Mouse (Mus musculus): ENCODE results near the gene Babam2. TPM values are rescaled to one million over a fixed set of nuclear protein-coding genes. Genes with fewer than 3 reads are reported as not detected.
A peak's percentile ranks its signal among the peaks of the same experiment; 100 is the strongest.

The Babam2 gene
- polyA plus RNA-seq, 1 experiment from 2014 or later: 50.6 TPM

DNA sequence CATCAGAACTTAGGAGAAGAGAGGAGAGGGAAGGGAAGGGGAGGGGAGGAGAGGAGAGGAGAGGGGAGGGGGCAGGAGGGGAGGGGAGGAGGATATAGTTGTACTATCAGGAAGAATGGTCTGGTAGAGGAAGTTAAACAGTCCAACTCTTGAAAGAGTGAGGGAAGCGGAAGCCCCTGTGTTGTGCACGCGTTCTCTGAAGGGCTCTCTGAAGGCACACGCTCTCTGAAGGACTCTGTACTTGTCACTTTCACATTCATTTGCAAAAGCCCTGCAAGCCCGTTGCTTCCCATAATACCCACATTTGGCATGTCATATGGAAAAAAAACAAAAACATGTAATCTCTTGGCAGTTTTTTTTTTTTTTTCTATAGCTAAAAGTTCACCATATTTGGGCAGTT, 190.1 kb downstream of the Babam2 start:
- no peak overlapping the region for H3K4me2 ChIP-seq (replicated peaks)

DNA sequence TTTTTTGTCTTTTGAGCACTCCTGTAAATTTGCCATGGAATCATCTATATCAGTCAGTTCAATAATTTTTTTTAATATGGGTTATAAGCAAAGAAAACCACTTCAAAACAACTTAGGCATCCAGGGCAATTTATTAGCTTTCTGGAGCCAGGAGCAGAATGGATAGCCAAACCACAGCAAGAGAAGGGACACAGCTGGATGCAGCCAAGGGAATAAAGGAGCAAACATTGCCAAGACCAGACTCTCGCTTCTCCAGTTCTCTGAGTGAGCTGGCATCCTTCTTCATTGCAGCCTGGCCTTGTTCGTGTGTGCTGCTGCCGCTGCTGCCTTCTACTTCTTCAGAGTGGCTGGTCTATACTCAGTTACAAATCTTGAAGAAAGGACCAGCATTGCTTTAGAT, 190.9 kb downstream of the Babam2 start:
- no peak for ATAC-seq (ENCODE audit: insufficient number of reproducible peaks, low FRiP score, low TSS enrichment, low read depth)
- H3K9me3 ChIP-seq (replicated peaks): no peaks in the 10 kb centered on the region
- peak overlapping the region; percentile 84 for H3K27ac ChIP-seq (replicated peaks)
- WGBS: 58% methylated on average over 3 of the region's 3 CpGs
- H3K4me1 ChIP-seq: peaks cover 33% of the 10 kb centered on the region
- H3K27me3 ChIP-seq: no peaks in the 10 kb centered on the region
- no peak overlapping the region for H3K4me3 ChIP-seq (replicated peaks)
- H3K4me2 ChIP-seq (replicated peaks): no peak overlapping the region
- H3K9ac ChIP-seq: no peak overlapping the region
- no peaks in the 10 kb centered on the region for H3K36me3 ChIP-seq

More for the DNA sequence above, 190.1 kb downstream of the Babam2 start:
- Histone ChIP-seq H3K27ac (replicated peaks) (peak overlapping the region; percentile 84), H3K4me1 (peaks cover 33% of the 10 kb centered on the region), H3K4me3 (replicated peaks) (no peak overlapping the region), H3K9me3 (replicated peaks) (no peaks in the 10 kb centered on the region), H3K36me3 (no peaks in the 10 kb centered on the region), H3K9ac (no peak overlapping the region), H3K27me3 (no peaks in the 10 kb centered on the region)
- ATAC-seq (ENCODE audit: insufficient number of reproducible peaks, low FRiP score, low TSS enrichment, low read depth): peak; percentile 57; the same call in 1 of the 2 replicates
- 46% methylated on average over 5 of the region's 5 CpGs for WGBS

DNA sequence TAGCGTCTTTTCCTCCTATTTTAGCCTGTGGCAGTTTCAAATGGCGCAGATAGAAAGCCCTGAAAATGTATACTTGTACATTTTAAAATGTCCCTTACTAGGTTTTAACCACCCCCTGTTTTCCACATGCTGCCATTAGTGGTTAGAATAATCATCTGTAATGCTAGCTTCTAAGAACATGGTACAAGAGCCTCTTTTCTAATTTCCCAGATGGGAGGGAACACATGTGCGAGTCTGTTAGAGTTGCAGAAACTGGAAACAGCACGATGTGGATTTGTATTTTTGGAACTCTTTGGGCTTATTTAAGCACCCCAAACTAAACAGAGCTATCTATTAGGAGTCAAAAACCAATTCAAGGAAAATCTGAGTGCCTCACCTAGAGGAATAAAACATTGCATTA, 195.1 kb downstream of the Babam2 start:
- 36% methylated on average over 4 of the region's 4 CpGs for WGBS

DNA sequence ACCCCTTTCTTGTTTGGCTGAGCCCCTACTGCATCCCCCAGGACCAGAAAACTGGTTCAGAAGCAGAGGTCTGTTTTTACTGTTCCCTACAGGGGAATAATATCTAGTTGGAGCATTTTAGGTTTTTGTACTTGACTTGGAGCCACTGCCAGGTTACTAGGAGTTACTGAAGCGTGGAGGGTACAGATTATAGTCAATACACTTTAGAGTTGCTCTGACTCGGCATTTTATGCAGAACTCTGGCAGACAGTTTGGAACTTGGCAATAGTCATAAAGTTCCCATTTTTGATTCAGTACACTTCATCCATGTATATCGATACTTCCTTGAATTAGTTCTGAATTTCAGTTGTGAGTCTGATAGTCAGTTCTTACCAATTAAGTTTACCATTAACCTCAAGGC, 202.4 kb downstream of the Babam2 start:
- H3K4me2 ChIP-seq (replicated peaks): no peak overlapping the region

More for the DNA sequence above, 195.1 kb downstream of the Babam2 start:
- Histone ChIP-seq H3K27me3 (no peaks in the 10 kb centered on the region), H3K9ac (no peak overlapping the region), H3K36me3 (no peaks in the 10 kb centered on the region), H3K9me3 (replicated peaks) (no peaks in the 10 kb centered on the region), H3K4me3 (replicated peaks) (no peak overlapping the region), H3K4me1 (peaks cover 28% of the 10 kb centered on the region), H3K4me2 (replicated peaks) (no peak overlapping the region), H3K27ac (replicated peaks) (peak overlapping the region; percentile 71)
- no peak for ATAC-seq (ENCODE audit: insufficient number of reproducible peaks, low FRiP score, low TSS enrichment, low read depth)

DNA sequence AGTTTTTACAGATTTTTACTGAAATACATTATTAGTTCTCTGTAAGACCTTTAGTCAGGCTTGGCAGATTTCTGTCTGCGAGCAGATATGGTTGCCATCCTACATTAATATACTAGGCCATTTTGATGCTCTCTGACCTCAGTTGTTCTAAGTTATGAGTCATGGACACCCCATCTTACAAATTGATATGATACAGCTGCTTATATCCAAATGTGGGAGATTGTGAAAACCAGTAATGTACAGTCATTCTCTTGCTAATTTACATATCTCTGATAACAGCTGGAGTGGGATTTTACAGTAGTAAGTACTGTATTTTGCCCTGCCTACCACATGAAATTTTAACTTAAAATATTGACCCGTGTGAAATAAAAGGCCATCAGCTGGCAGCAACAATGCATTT, 204.7 kb downstream of the Babam2 start:
- H3K36me3 ChIP-seq: no peaks in the 10 kb centered on the region
- H3K27ac ChIP-seq (replicated peaks): no peak overlapping the region
- no peaks in the 10 kb centered on the region for H3K9me3 ChIP-seq (replicated peaks)
- no peaks in the 10 kb centered on the region for H3K27me3 ChIP-seq
- H3K4me3 ChIP-seq (replicated peaks): no peak overlapping the region
- no peak overlapping the region for H3K4me2 ChIP-seq (replicated peaks)
- peaks cover 23% of the 10 kb centered on the region for H3K4me1 ChIP-seq
- ATAC-seq (ENCODE audit: insufficient number of reproducible peaks, low FRiP score, low TSS enrichment, low read depth): no peak
- WGBS: 76% methylated on average over 2 of the region's 2 CpGs
- no peak overlapping the region for H3K9ac ChIP-seq

More for the DNA sequence above, 202.4 kb downstream of the Babam2 start:
- Histone ChIP-seq H3K4me3 (replicated peaks) (no peak overlapping the region), H3K9me3 (replicated peaks) (no peaks in the 10 kb centered on the region), H3K9ac (no peak overlapping the region), H3K27me3 (no peaks in the 10 kb centered on the region), H3K36me3 (no peaks in the 10 kb centered on the region), H3K4me1 (peaks cover under 1% of the 10 kb centered on the region), H3K27ac (replicated peaks) (no peak overlapping the region)
- 76% methylated on average over 3 of the region's 3 CpGs for WGBS
- ATAC-seq (ENCODE audit: insufficient number of reproducible peaks, low FRiP score, low TSS enrichment, low read depth): no peak

DNA sequence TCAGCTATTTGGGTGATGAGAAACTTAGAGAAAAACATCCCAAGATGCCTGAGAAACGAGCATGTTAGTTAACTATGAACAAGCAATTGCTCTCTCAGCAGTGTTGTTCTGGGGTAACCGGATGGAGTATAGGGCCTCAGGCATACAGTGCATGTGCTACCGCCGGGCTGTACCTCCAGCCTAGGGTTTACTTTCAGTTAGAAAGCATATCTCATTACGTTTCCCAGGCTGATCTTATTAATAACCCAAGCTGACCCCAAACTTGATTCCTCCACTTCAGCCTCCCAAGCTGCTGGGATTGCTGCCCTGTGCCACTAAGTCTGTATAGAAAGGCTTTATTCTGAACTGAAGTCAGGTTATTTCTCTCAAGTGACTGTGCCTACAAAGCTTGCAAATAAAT, 205.4 kb downstream of the Babam2 start:
- Histone ChIP-seq H3K27ac (replicated peaks) (no peak overlapping the region), H3K4me2 (replicated peaks) (no peak overlapping the region), H3K9ac (no peak overlapping the region), H3K4me3 (replicated peaks) (no peak overlapping the region), H3K4me1 (peaks cover 23% of the 10 kb centered on the region), H3K9me3 (replicated peaks) (no peaks in the 10 kb centered on the region), H3K36me3 (no peaks in the 10 kb centered on the region), H3K27me3 (no peaks in the 10 kb centered on the region)
- ATAC-seq (ENCODE audit: insufficient number of reproducible peaks, low FRiP score, low TSS enrichment, low read depth): no peak
- 49% methylated on average over 5 of the region's 5 CpGs for WGBS

DNA sequence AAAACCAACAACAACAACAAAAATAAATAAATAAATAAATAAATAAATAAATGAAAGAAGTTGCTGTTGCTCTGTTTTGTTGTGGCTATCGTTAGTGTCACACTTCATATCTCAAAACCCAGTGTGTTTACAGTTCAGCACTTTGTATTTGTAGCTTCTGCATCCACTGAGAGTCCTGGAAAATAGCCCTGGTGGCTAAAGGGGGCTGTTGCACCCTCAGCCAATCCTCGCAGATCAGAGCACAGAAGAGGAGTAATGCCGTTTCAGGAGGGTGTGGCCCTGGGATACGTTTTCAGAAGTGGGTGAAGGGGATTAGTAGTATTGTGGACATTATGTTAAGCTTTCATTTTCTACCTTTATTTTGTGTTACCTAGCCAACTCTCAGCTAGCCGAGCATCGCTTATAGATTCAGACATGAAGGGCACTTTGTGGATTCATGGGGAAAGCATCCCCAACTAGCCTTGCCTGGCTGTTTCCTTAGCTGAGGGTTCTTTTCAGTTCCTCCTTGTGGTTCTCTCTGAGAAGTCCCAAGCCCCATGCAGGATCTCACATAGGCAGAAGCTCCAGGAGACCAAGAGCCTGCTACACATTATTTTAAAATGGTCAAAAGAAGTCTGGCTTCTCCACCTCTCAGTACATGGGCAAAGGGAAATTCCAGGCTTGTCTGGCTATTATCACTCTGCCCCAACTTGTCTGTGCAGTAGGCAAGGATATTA, 207.6 kb downstream of the Babam2 start:
- no peaks in the 10 kb centered on the region for H3K27me3 ChIP-seq
- H3K9ac ChIP-seq: no peak overlapping the region
- WGBS: 61% methylated on average over 6 of the region's 6 CpGs
- no peak overlapping the region for H3K4me3 ChIP-seq (replicated peaks)
- peaks cover 23% of the 10 kb centered on the region for H3K4me1 ChIP-seq
- ATAC-seq (ENCODE audit: insufficient number of reproducible peaks, low FRiP score, low TSS enrichment, low read depth): no peak
- no peaks in the 10 kb centered on the region for H3K9me3 ChIP-seq (replicated peaks)
- peak overlapping the region; percentile 85 for H3K27ac ChIP-seq (replicated peaks)
- H3K4me2 ChIP-seq (replicated peaks): no peak overlapping the region
- H3K36me3 ChIP-seq: no peaks in the 10 kb centered on the region

DNA sequence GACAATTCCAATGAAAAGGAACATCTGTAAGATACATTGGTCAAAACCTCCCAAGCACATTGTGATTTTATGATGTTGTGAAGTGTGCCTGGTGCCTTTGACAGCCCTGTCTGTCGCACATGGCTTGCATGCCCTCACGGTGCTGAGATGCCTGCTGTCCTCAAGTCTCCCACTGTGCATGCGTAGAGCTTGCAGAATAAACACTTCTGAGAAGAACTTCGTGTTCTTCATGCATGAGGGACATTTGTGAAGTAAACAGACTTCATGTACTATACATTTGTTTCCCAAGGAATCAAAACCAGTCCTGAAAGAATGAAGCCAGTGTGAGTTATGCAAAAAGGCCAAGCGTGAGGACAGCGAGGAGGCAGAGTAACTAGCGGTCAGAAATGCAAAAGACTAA, 208.3 kb downstream of the Babam2 start:
- no peak overlapping the region for H3K9ac ChIP-seq
- no peak overlapping the region for H3K4me3 ChIP-seq (replicated peaks)
- no peak overlapping the region for H3K4me2 ChIP-seq (replicated peaks)
- H3K27me3 ChIP-seq: no peaks in the 10 kb centered on the region
- H3K9me3 ChIP-seq (replicated peaks): no peaks in the 10 kb centered on the region
- peaks cover 23% of the 10 kb centered on the region for H3K4me1 ChIP-seq
- H3K36me3 ChIP-seq: no peaks in the 10 kb centered on the region
- WGBS: 49% methylated on average over 7 of the region's 7 CpGs
- peak; percentile 65; the same call in 1 of the 2 replicates for ATAC-seq (ENCODE audit: insufficient number of reproducible peaks, low FRiP score, low TSS enrichment, low read depth)
- peak overlapping the region; percentile 85 for H3K27ac ChIP-seq (replicated peaks)

DNA sequence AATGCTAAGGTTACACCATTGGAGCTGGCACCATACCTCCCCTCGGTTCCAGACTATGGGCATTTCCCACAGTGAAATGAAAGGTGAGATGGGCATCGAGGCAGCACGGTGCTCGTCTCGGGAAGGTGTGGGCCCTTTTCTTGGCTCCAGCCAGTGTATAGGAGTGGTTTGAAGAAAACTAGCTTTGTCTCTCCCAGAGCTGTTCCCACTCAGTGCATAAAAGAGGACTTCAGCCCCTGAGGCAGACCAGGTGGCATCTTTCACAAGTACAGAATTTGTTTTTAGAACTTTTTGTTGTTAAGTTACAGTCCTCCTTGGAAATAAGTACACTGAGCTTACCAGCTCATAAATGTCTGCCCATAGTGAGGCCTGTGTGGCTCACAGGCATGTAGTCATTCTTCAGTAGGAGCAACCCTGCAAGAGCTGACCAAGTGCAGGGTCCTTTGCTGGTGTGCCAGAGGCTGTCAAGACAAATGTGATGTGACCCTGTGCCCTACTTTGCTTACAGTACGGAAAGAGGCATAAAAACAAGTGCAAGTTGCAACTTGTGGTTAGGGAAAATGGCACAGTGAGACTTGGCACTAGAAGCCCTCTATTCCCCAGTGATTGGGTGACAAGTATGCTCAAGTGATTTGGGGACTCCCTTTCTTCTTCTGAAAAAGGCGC, 208.9 kb downstream of the Babam2 start:
- no peaks in the 10 kb centered on the region for H3K9me3 ChIP-seq (replicated peaks)
- H3K4me3 ChIP-seq (replicated peaks): no peak overlapping the region
- H3K4me1 ChIP-seq: peaks cover 23% of the 10 kb centered on the region
- H3K4me2 ChIP-seq (replicated peaks): no peak overlapping the region
- H3K27ac ChIP-seq (replicated peaks): peak overlapping the region; percentile 85
- H3K27me3 ChIP-seq: no peaks in the 10 kb centered on the region
- no peaks in the 10 kb centered on the region for H3K36me3 ChIP-seq
- ATAC-seq (ENCODE audit: insufficient number of reproducible peaks, low FRiP score, low TSS enrichment, low read depth): 0 out of 2 replicates have a peak, but pooled peaks have one; percentile 34
- WGBS: 51% methylated on average over 7 of the region's 7 CpGs
- no peak overlapping the region for H3K9ac ChIP-seq

DNA sequence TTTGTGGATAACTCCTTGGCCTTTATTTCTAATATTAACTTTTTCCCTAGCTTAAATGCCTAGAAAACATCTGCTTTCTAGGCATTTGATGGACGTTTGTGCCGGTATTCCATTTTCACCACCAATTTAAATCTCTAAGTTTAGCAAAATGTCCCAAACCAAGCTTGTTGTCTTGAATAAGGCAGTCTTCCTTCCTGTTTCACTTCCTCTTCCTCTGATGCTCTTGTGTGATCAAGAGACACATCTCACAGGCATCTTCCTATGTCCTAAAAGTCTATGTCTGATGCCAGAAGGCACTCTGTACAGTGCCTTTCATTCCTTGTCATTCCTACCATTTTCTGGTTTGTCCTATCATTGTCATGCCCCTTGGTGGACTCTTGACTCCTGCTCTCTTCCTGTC, 210.5 kb downstream of the Babam2 start:
- ATAC-seq (ENCODE audit: insufficient number of reproducible peaks, low FRiP score, low TSS enrichment, low read depth): no peak
- no peak overlapping the region for H3K4me2 ChIP-seq (replicated peaks)
- no peak overlapping the region for H3K4me3 ChIP-seq (replicated peaks)
- no peaks in the 10 kb centered on the region for H3K36me3 ChIP-seq
- H3K27ac ChIP-seq (replicated peaks): no peak overlapping the region
- WGBS: 83% methylated on average over 2 of the region's 2 CpGs
- H3K9ac ChIP-seq: no peak overlapping the region
- no peaks in the 10 kb centered on the region for H3K27me3 ChIP-seq
- peaks cover 23% of the 10 kb centered on the region for H3K4me1 ChIP-seq
- no peaks in the 10 kb centered on the region for H3K9me3 ChIP-seq (replicated peaks)

DNA sequence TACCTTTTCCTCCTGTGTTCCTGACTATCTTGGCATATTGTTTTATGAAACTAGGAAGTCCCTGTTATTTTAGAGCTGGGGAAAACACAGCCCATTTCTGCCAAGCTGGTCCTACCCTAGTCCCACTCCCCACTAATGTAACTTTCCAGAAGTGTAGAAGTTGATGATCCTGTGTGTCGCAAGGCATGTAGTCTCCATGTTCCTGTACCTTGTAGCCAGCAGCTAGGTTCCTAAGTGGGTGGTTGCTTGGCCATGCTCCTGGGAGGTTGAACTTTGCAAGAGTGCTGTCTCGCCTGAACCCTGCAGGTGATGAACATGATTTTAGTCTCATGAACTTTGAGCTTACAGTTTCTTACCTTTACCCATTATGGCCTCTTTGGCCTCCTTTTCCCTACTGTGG, 211.3 kb downstream of the Babam2 start:
- Histone ChIP-seq H3K9ac (no peak overlapping the region), H3K4me2 (replicated peaks) (no peak overlapping the region), H3K27me3 (no peaks in the 10 kb centered on the region), H3K4me1 (peaks cover 23% of the 10 kb centered on the region), H3K4me3 (replicated peaks) (no peak overlapping the region), H3K27ac (replicated peaks) (no peak overlapping the region), H3K36me3 (no peaks in the 10 kb centered on the region), H3K9me3 (replicated peaks) (no peaks in the 10 kb centered on the region)
- 87% methylated on average over 2 of the region's 2 CpGs for WGBS
- no peak for ATAC-seq (ENCODE audit: insufficient number of reproducible peaks, low FRiP score, low TSS enrichment, low read depth)

Measured in embryonic facial prominence, embryonic 15.5 days (tissue).